ENCODE assay signal across 35 mouse cellular contexts in the genomic region with DNA sequence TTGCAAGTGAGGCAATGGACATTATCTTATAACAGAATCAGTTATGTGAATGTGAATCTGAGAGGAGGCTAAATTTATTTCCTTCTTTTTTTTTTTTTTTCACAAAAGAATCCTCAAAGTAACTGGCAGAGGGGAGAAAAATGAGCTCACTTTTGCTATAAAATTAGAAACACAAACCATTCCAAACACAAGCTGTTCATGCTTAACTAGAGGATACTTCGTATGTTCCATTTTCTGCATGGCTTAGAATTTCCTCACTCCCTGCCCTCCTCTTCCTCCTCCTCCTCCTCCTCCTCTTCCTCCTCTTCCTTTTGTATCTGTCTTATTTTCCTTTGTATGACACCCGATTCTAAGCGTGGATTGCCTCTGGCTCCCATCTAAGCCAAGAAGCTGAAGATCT. TPM values are rescaled to one million over a fixed set of nuclear protein-coding genes. Genes with fewer than 3 reads are reported as not detected.
DNase-seq lines count a peak whose midpoint lies in the region; ATAC-seq and TF ChIP-seq lines count a peak whose summit lies in the region.
"Had no signal": no experiment of that assay in that cellular context is flagged by ENCODE, and none has a peak within 500 bp of the region (broad histone marks: within the 10 kb centered on the region; RNA-seq: fewer than 3 reads in every experiment).

No protein-coding gene starts in this region.

- no peak for TF ChIP-seq POLR2A in heart, adult 2 months (IDR thresholded peaks at IDR 0.05; ENCODE audit: insufficient read depth, low read depth, low read length)

- peak; percentile 34 for DNase-seq in forebrain, postnatal 0 days
- DNase-seq in heart, adult 11 months = peak; percentile 4
- DNase-seq in heart, adult 2 months = no peak
- DNase-seq in right cerebral cortex, postnatal 25 days = peak; percentile 17
- DNase-seq in right cerebral cortex, postnatal 14 days = no peak
- no peak for DNase-seq in hindbrain, embryonic 14.5 days (ENCODE audit: low spot score)
- DNase-seq: adrenal gland, postnatal 10 days; adrenal gland, postnatal 36 days; B cell, adult 2 months; cerebellum, adult 11 months; cerebellum, adult 2 months; cerebellum, adult 9-11 months; cerebellum, postnatal 25 days; gastrocnemius, postnatal 14 days; kidney, adult 11 months had no signal

- peak; percentile 48; the same call in 1 of the 2 replicates for ATAC-seq in forebrain, postnatal 0 days
- ATAC-seq in forebrain, embryonic 13.5 days = no peak
- ATAC-seq in hindbrain, embryonic 14.5 days (ENCODE audit: low FRiP score) = no peak
- ATAC-seq: forebrain, embryonic 16.5 days; hindbrain, embryonic 16.5 days; intestine, embryonic 15.5 days; Patski had no signal

- H3K36me3 ChIP-seq in forebrain, postnatal 0 days (ENCODE audit: insufficient read depth) = no peaks in the 10 kb centered on the region
- no peaks in the 10 kb centered on the region for H3K36me3 ChIP-seq in forebrain, embryonic 13.5 days (ENCODE audit: poor library complexity, severe bottlenecking)
- H3K36me3 ChIP-seq in heart, adult 2 months (ENCODE audit: control insufficient read depth, insufficient read depth, low read length) = no peaks in the 10 kb centered on the region
- H3K36me3 ChIP-seq in hindbrain, embryonic 14.5 days (replicated peaks; ENCODE audit: control insufficient read depth, insufficient read depth) = no peaks in the 10 kb centered on the region
- H3K36me3 ChIP-seq: embryonic facial prominence, embryonic 12.5 days; forebrain, embryonic 12.5 days; G1E; hindbrain, embryonic 12.5 days; intestine, embryonic 15.5 days had no signal

- no peaks in the 10 kb centered on the region for H3K79me2 ChIP-seq in heart, adult 2 months (replicated peaks; ENCODE audit: control insufficient read depth, insufficient read depth, low read length)

- H3K9ac ChIP-seq in forebrain, postnatal 0 days = no peak overlapping the region
- H3K9ac ChIP-seq in forebrain, embryonic 13.5 days = no peak overlapping the region
- no peak overlapping the region for H3K9ac ChIP-seq in heart, adult 2 months (ENCODE audit: low read depth, low read length)
- H3K9ac ChIP-seq in hindbrain, embryonic 14.5 days = no peak overlapping the region
- H3K9ac ChIP-seq: embryonic facial prominence, embryonic 12.5 days; forebrain, embryonic 12.5 days; hindbrain, embryonic 12.5 days; intestine, embryonic 15.5 days had no signal

- no peak for TF ChIP-seq CTCF in forebrain, postnatal 0 days (IDR thresholded peaks at IDR 0.05; ENCODE audit: low read depth)
- TF ChIP-seq CTCF in heart, adult 2 months (IDR thresholded peaks at IDR 0.05) = no peak

- intact Hi-C loops in heart, adult 2 months (cut with DNase I) = loop anchor here (5.0 kb wide), 1 partner anchor 48 kb away; no protein-coding TSS in a partner anchor

- H3K27me3 ChIP-seq in forebrain, postnatal 0 days (ENCODE audit: insufficient read depth, low read length) = no peaks in the 10 kb centered on the region
- no peaks in the 10 kb centered on the region for H3K27me3 ChIP-seq in forebrain, embryonic 13.5 days
- no peaks in the 10 kb centered on the region for H3K27me3 ChIP-seq in heart, adult 2 months (ENCODE audit: control insufficient read depth, insufficient read depth, low read length)
- no peaks in the 10 kb centered on the region for H3K27me3 ChIP-seq in hindbrain, embryonic 14.5 days (ENCODE audit: control insufficient read depth, insufficient read depth, low read length)
- H3K27me3 ChIP-seq: CH12.LX; embryonic facial prominence, embryonic 12.5 days; forebrain, embryonic 12.5 days; hindbrain, embryonic 12.5 days; intestine, embryonic 15.5 days; Patski had no signal

- TF ChIP-seq EP300 in heart, adult 2 months (IDR thresholded peaks at IDR 0.05; ENCODE audit: insufficient read depth, low read depth, low read length) = no peak

- no peaks in the 10 kb centered on the region for H3K4me1 ChIP-seq in forebrain, postnatal 0 days (ENCODE audit: insufficient read depth)
- peaks cover 6% of the 10 kb centered on the region for H3K4me1 ChIP-seq in forebrain, embryonic 13.5 days
- peaks cover 10% of the 10 kb centered on the region for H3K4me1 ChIP-seq in heart, adult 2 months (ENCODE audit: control insufficient read depth, insufficient read depth, low read length)
- no peaks in the 10 kb centered on the region for H3K4me1 ChIP-seq in hindbrain, embryonic 14.5 days (replicated peaks; ENCODE audit: control insufficient read depth, insufficient read depth, low read length)
- H3K4me1 ChIP-seq: intestine, embryonic 15.5 days had no signal

- 80% methylated on average over 3 of the region's 3 CpGs for WGBS in forebrain, postnatal 0 days
- 91% methylated on average over 3 of the region's 3 CpGs for WGBS in forebrain, embryonic 13.5 days
- 40% methylated on average over 3 of the region's 3 CpGs for WGBS in heart, adult 2 months
- 92% methylated on average over 3 of the region's 3 CpGs for WGBS in hindbrain, embryonic 14.5 days

- H3K4me3 ChIP-seq in forebrain, postnatal 0 days (ENCODE audit: low read depth, low read length) = no peak overlapping the region
- H3K4me3 ChIP-seq in forebrain, embryonic 13.5 days = no peak overlapping the region
- no peak overlapping the region for H3K4me3 ChIP-seq in heart, adult 2 months
- no peak overlapping the region for H3K4me3 ChIP-seq in hindbrain, embryonic 14.5 days (replicated peaks; ENCODE audit: low read length)
- H3K4me3 ChIP-seq: embryonic facial prominence, embryonic 12.5 days; erythroblast, embryonic 14.5 days; forebrain, embryonic 12.5 days; hindbrain, embryonic 12.5 days; intestine, embryonic 15.5 days had no signal

- H3K4me2 ChIP-seq in forebrain, postnatal 0 days (ENCODE audit: low read depth) = no peak overlapping the region
- H3K4me2 ChIP-seq in forebrain, embryonic 13.5 days = no peak overlapping the region
- no peak overlapping the region for H3K4me2 ChIP-seq in hindbrain, embryonic 14.5 days (replicated peaks)
- H3K4me2 ChIP-seq: embryonic facial prominence, embryonic 12.5 days; forebrain, embryonic 12.5 days; heart, embryonic 11.5 days; hindbrain, embryonic 12.5 days; intestine, embryonic 15.5 days had no signal

- no peak overlapping the region for H3K27ac ChIP-seq in forebrain, postnatal 0 days (ENCODE audit: low read depth, low read length)
- H3K27ac ChIP-seq in forebrain, embryonic 13.5 days = no peak overlapping the region
- no peak overlapping the region for H3K27ac ChIP-seq in heart, adult 2 months
- H3K27ac ChIP-seq in hindbrain, embryonic 14.5 days = no peak overlapping the region
- H3K27ac ChIP-seq: embryonic facial prominence, embryonic 12.5 days; forebrain, embryonic 12.5 days; hindbrain, embryonic 12.5 days; intestine, embryonic 15.5 days had no signal

- no peaks in the 10 kb centered on the region for H3K9me3 ChIP-seq in forebrain, postnatal 0 days (ENCODE audit: low read length)
- H3K9me3 ChIP-seq in forebrain, embryonic 13.5 days (replicated peaks) = no peaks in the 10 kb centered on the region
- no peaks in the 10 kb centered on the region for H3K9me3 ChIP-seq in hindbrain, embryonic 14.5 days (ENCODE audit: control insufficient read depth, low read length)
- H3K9me3 ChIP-seq: embryonic facial prominence, embryonic 12.5 days; forebrain, embryonic 12.5 days; G1E; hindbrain, embryonic 12.5 days; intestine, embryonic 15.5 days had no signal

RNA-seq across cellular contexts. Expression of gene Anapc15-ps, which starts 32.5 kb away (rescaled TPM):
- not detected in 2 replicates for total RNA-seq in forebrain, postnatal 0 days (2014; rRNA removed)
- 0.55 TPM in 1 of 2 replicates, not detected in the other for polyA plus RNA-seq in forebrain, postnatal 0 days (2015; fragmentation: Nextera tagmentation; extraction: Ambion mirVana)
- polyA plus RNA-seq in forebrain, embryonic 13.5 days (2015; fragmentation: Nextera tagmentation; extraction: Ambion mirVana) = 0.91 TPM in 1 of 2 replicates, not detected in the other
- total RNA-seq in heart, adult 2 months (2021) = not detected
- polyA plus RNA-seq in heart, adult 2 months (2012; rRNA removed) = not detected in 2 replicates
- polyA plus RNA-seq in hindbrain, embryonic 14.5 days (2014; fragmentation: Nextera tagmentation; extraction: Ambion mirVana) = not detected in 2 replicates
- total RNA-seq: adrenal gland, adult 18-20 months; adrenal gland, postnatal 10 days; adrenal gland, postnatal 36 days; gastrocnemius, adult 18-20 months; gastrocnemius, postnatal 14 days; heart, adult 8-10 months; heart, postnatal 25 days; hematopoietic stem cell, adult 5-6 weeks had no signal
- polyA plus RNA-seq: embryonic facial prominence, embryonic 12.5 days; erythroblast, embryonic 14.5 days; forebrain, embryonic 12.5 days; forebrain, embryonic 16.5 days; G1E; gonadal fat pad, adult 2 months; heart, embryonic 11.5 days; heart, embryonic 14.5 days; heart, postnatal 0 days; hindbrain, embryonic 12.5 days; intestine, embryonic 15.5 days had no signal

Comparison
In these comparisons a context has a peak if more than half of its experiments do, and no peak if none do; other contexts are left out.
1. DNase-seq: peak in forebrain, postnatal 0 days (single experiment), heart, adult 11 months (single experiment) and right cerebral cortex, postnatal 25 days (single experiment); none in heart, adult 2 months (0 of 2), right cerebral cortex, postnatal 14 days (single experiment) and hindbrain, embryonic 14.5 days (single experiment).